Mouse (Mus musculus) 3T3-L1 (cell line): ENCODE results near the gene Esrrg.

Experiments
- DNase-seq: peaks from one replicate; pipeline ENCODE4 v3.0.0-alpha.2; 2015; ENCODE audit warnings: low read depth, low spot score

Esrrg gene

DNA sequence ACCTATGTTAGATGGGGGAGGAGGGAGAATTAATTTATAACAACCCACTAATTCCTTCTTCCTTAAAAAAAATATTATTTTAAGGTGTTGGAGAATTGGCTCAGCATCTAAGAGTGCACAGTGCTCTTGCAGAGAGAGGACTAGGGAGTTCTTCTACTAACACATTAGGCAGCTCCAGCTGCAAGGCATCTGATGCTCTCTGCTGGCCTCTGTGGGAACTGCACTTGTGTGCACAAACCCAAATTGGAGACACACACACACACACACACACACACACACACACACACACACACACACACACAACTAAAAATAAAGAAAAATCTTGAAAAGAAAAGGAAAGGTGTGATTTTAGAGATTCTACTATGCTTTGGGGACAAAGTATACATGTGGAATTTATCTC lies 381.6 kb downstream of the Esrrg start:
- peak; percentile 12 for DNase-seq

DNA sequence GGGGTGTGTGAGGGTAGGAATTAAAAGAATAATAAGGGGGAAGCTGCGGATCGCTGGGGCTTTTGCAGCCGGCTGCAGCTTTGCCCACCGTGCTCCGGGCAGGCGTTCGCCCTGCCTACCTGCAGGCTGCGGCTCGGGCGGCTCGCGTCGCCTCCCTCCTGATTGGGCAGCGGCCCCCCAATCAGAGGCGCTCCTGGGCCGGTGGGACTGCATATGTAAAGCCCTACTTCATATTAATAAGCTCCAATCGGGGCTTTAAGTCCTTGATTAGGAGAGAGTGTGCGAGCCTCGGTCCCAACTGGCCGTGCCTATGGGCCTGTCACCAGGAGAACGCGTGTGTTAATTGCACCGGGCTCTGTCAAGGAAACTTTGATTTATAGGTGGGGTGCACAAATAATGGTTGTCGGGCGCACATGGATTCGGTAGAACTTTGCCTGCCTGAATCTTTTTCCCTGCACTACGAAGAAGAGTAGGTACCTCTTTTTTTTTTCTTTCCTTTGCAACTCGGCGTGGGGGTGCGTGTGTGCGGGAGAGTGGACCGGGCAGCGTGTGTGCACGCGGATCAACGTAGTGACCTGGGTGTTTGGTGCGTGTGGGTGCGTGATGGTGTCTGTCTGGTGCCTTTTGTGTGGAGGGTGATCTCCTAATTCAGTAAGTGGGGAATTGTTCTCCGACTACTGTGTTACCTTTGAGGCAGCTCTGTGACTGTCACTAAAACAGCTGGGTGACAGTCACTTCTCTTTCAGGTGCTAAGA lies 389.2 kb downstream of the Esrrg start:
- no peak for DNase-seq

DNA sequence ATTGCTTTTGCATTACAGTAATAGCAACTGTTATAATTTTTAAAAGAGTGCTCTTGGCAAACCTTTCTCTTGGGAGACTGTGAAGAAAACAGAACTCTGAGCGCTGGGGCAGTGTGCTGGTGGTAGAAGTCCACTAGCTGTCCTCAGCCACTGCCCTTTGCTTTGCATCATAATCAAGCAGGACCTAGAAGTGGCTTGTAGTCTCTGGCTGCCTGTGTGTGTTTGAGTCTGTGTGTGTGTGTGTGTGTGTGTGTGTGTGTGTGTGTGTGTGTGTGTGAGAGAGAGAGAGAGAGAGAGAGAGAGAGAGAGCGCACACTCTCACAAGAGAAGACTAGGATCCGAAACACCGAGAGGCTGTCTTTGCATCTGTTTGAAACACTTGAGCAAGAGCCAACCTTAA lies 390.5 kb downstream of the Esrrg start:
- DNase-seq = no peak

- DNase-seq = no peak
Measured at GRCm38 (mm10) chr1:188000189-188000588, 391.6 kb downstream of the Esrrg start.

- no peak for DNase-seq
Measured at GRCm38 (mm10) chr1:188006820-188007491, 398.4 kb downstream of the Esrrg start.

DNA sequence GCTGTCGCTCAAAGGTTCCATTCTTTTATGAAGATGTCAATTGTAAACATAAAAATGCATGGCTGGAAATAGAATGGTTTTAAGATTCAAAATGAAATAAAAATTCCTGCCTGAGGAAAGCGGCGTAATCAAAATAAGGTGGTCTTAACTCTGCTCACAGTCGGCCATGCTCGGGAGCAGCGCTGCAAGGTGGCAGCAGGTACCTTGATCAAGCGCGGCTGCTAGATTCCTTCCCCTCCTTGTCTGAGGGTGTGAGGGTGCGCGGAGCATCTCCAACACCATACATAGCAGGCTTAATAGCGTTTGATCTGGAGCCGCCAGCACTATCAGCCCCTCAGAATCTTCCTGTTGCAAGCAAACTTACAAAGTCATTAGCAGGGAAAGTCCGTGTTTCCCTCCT lies 399.9 kb downstream of the Esrrg start:
- no peak for DNase-seq

DNA sequence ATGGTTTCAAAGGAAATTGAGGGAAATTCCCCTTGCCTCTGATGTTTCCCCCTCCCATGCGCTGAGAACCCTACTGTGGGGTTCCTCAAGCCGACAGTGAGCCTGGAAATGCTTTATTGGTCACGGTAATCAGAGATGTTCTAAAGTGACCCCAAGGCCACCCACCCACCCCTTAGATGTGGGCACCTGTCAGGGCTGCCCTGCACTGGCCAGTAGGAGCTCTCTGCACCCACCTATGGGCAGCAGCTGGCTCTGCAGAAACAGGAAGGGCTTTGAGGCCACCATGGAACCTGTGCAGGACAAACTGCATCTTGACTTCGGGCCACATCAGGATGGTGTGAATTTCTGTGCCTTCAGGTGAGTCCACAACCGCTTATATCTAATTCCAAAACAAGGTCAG lies 401.3 kb downstream of the Esrrg start:
- no peak for DNase-seq

- no peak for DNase-seq
Measured at GRCm38 (mm10) chr1:188010860-188011259, 402.3 kb downstream of the Esrrg start.

DNA sequence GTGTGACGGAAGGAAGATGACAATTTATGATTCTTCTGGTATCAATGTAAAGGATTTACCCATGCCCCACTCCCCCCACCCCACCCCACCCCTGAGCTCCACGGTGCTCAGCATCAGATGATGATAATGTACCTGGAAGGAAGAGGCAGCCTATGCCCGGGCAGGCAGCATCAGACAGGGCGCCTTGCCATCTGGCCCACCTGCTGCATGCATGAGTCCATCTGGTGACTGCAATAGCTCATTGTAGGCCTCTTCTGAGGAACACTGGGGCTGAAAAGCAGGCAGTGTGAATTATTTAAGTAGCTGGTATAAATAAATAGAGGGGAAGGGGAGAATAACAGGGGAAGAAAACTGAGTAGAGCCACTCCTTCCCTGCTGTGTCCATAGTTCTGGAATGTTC lies 405.8 kb downstream of the Esrrg start:
- no peak for DNase-seq

DNA sequence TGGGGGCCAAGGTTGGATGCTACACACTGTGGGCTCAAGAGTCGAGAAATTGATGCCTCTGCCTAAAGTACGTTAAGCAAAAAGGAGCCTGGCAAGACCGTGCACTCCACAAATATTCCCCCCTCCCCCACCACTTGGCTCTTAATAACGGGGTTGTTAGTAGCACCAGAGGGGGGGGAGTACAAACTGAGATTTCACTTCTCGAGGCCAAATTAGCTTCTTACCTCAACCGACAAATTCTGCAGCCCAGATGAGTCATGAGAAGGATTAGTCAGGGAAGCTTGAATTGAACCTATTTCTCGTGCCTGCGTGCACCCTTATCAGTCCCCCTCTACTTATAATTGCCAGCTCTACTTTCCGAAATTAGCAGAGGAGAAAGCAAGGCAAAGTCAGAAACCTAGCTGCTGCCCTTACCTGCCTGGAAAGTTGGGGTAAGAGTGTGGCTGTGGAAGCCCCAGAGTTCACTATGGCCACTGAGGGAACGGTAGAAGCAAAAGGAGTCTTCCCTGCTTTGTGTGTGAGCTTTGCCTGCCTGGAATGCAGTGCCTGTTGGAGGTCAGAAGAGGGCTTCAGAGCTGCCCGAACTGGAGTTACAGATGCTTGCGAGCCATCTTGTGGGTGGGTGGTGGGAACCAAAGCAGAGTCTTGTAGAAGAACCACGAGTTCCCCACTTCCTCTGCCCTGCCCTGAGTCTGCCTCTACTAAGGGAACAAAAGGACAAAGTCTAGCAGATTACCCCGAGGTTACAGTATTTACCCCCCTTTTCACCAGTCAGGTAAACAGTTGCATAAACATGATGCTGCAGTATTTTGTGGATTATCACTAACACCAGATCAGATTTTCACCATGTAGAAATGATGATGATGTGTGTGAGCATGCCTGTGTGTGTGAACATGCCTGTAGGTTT lies 409.6 kb downstream of the Esrrg start:
- peak; percentile 4 for DNase-seq

- DNase-seq = no peak
Measured at GRCm38 (mm10) chr1:188029205-188029604, 420.6 kb downstream of the Esrrg start.

- no peak for DNase-seq
Measured at GRCm38 (mm10) chr1:188030116-188030515, 421.5 kb downstream of the Esrrg start.

GRCm38 (mm10) chr1:188031276-188031675 lies 422.7 kb downstream of the Esrrg start:
- no peak for DNase-seq

- DNase-seq = no peak
Measured at GRCm38 (mm10) chr1:188035957-188036356, 427.4 kb downstream of the Esrrg start.

DNA sequence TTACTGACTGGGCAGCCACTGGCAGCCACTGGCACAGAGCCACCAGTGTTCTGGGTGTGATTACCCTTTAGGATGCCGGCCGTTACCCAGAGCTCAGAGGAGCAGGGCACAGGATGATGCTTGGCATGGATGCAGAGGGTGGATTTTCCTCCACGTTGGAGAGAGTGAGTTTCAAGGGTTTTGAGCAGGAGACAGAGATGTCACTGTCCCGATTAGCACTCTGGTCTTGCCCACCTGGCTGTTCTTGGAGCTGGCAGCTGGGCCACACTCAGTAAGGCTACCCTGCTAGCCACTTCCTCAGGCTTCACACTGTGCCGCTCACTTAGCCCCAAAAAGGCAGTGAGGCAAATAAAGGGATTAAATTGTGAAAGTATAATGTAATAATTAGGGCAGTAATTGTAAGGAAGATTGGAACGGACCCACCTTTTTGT lies 438.1 kb downstream of the Esrrg start:
- no peak for DNase-seq

DNA sequence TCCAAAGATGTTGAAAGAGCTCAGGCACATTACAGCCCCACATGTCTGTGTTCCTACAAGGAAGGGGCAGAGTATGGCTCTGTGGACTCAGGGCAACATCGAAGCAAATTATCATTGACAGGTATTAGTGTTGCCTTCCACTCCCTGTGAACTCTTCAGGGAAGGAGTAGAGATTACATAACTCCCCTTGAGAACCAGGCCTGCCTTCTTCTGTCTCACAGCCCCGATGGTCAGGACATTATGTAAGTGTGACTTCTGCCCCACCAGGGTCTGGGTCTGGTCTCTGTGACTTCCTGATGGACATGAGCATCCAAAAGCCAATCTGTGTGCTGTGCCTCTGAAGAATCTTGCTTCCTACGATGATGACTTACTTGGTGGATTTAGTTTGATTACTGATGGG lies 438.6 kb downstream of the Esrrg start:
- no peak for DNase-seq

DNA sequence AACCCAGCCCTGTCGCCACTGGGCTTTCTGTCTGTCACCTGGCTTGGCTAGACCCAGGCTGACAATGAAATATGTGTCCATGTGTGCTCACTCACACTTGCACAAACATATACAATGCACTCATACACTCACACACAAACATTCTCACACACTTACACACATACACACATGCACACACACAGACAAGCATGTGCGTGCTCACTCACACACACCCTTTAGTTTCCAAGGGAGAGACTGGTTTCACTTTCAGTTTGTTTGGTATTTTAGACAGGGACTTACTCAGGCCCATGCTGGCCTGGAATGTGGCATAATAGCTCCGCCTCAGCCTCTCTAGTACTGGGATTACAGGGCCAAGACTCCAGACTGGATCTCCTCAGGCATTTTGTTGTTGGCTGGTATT lies 447.3 kb downstream of the Esrrg start:
- DNase-seq = peak; percentile 72

DNA sequence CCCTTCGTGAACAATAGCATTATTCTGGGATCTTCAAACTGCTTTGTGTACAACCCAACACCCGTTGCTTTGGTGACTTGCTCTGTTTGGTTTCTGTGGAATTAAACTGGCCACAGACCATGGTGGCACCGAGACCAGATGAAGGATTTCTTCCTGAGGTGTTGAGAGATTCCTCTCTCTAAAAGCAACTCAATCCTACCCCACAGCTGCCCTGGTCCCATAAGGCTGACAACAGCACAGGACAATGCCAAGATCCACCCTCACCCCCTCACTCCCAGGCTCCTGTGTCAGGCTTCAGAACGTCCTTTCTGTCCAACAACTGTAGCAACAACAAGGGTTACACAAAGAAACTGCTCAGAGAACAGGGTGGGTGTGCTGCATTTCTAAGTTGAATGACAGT lies 449.3 kb downstream of the Esrrg start:
- DNase-seq = no peak

DNA sequence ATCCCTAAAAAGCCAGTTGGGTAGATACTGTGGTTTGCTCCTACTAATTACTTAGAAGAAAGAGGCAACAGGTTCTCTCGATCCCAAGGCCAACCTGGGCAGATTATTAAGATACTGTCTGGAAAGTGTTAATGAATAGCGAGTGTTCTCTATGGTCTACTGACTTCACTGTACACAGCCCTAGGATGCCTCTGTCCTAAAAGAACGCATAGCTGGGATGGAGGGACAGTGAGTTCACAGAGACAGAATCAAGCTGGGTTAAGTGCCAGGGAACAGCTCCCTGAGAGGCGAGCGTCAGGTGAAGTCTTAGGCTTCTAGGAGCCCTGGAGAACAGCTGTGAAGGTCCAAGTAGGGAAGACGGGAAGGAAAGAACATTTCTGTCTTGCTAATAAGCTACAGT lies 450.4 kb downstream of the Esrrg start:
- no peak for DNase-seq

DNA sequence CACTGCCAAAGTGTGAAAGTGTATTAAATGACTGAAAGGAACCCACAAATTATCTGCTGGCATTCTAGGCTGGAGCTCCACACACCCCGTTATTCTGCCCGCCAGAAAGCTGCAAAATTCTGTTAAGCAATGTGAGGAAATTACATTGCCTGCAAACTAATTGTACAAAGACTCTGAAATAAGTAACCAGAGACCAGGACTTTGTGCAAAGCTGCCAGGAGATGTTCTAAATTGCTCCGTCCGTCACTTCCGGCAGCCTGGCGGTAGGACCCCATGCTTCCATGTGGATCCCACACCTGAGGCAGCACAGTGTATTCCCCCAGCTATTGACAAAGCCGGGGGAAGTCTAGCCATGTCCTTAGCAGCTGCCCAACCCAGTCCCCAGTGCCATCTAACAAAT lies 451.9 kb downstream of the Esrrg start:
- DNase-seq = no peak

- no peak for DNase-seq
Measured at GRCm38 (mm10) chr1:188068833-188069232, 460.2 kb downstream of the Esrrg start.

DNA sequence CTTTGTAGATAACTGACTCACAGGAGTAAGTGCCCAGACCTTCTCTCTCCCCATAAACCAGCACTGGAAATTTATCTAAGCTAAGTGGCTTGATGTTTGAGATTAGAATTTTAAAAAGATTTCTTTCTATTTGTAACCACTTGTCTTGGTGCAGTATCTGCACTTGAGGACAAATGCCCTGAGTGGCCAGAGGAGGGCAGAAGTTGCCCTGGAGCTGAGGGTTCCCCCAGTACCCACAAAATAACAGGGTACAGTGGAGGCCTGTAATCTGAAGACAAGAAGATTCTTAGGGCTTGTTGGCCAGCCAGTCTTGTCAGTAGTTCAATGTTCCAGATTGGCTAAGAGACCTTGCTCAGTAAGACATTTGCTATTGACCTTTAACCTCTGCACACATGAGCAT lies 461.3 kb downstream of the Esrrg start:
- DNase-seq = no peak
